Mouse (Mus musculus) forebrain, embryonic 16.5 days (tissue): ENCODE results near the gene Nr6a1. TPM values are rescaled to one million over a fixed set of nuclear protein-coding genes. Genes with fewer than 3 reads are reported as not detected.

Experiments
- ATAC-seq: fragments of 200-750 bp; cut with Nextera tagmentation; 2 replicates; pipeline ENCODE4 v1.8.0; 2017; ENCODE audit warnings: mild to moderate bottlenecking, moderate library complexity
- H3K27ac ChIP-seq: fragments of 300-500 bp; sonication (generic); 2 replicates; pipeline ENCODE4 v1.5.1; 2014; ENCODE audit warnings: low read length, control low read depth
- H3K27me3 ChIP-seq: fragments of 300-500 bp; sonication (generic); replicated peaks from 2 replicates; pipeline ENCODE4 v1.6.1; 2014; ENCODE audit warnings: low read length; ENCODE audit not compliant: control insufficient read depth, insufficient read depth
- H3K36me3 ChIP-seq: fragments of 300-500 bp; sonication (generic); 2 replicates; pipeline ENCODE4 v1.6.1; 2014; ENCODE audit not compliant: control insufficient read depth, insufficient read depth
- H3K4me1 ChIP-seq: fragments of 300-500 bp; sonication (generic); replicated peaks from 2 replicates; pipeline ENCODE4 v1.6.1; 2014; ENCODE audit warnings: low read length; ENCODE audit not compliant: control insufficient read depth, insufficient read depth
- H3K4me2 ChIP-seq: fragments of 300-500 bp; sonication (generic); 2 replicates; pipeline ENCODE4 v1.6.1; 2014; ENCODE audit warnings: mild to moderate bottlenecking, low read length, control low read depth
- H3K4me3 ChIP-seq: fragments of 300-500 bp; sonication (generic); replicated peaks from 2 replicates; pipeline ENCODE4 v1.5.1; 2014; ENCODE audit warnings: mild to moderate bottlenecking, low read length, control low read depth
- H3K9ac ChIP-seq: fragments of 300-500 bp; sonication (generic); replicated peaks from 2 replicates; pipeline ENCODE4 v1.6.1; 2014; ENCODE audit warnings: low read depth, low read length, control low read depth
- H3K9me3 ChIP-seq: fragments of 300-500 bp; sonication (generic); 2 replicates; pipeline ENCODE4 v1.6.1; 2016; ENCODE audit warnings: low read length; ENCODE audit not compliant: control insufficient read depth
- WGBS: fragments of 180-500 bp; shearing (Covaris S2); extraction: QIAGEN DNeasy Blood & Tissue Kit; methylation state at CpG from one replicate; pipeline ENCODE4 v1.1.7; 2014; 5-methylcytosine and 5-hydroxymethylcytosine counted together
- polyA plus RNA-seq: library from polyadenylated mRNA; unstranded; fragments of >200 nt; fragmentation: Nextera tagmentation; extraction: Ambion mirVana; gene quantifications from 2 replicates; pipeline ENCODE4 v1.2.1, GENCODE M21; 2015

The Nr6a1 gene
- polyA plus RNA-seq, 1 experiment from 2014 or later, result 1.1 TPM

DNA sequence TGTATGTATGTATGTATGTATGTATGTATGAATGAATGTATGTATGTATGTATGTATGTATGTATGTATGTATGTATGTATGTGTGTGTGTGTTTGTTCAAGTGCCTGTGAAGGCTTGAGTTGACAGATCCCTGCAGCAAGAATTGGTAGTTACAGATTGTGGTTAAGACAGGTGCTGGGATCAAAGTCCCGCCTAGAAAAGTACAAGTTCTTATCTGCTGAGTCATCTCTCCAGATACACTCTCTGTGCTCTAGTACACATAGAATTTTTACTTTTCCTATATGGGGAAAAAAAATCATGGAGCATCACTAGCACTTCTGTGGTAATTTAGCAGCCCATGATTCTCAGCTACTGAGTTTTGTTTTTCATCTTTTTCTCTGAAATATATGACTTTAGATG is 75.7 kb downstream of the Nr6a1 start:
- no peak overlapping the region for H3K27ac ChIP-seq
- WGBS, result 88% methylated on average over 1 of the region's 1 CpGs
- ATAC-seq, result no peak
- H3K9me3 ChIP-seq, result no peaks in the 10 kb centered on the region
- H3K36me3 ChIP-seq, result 0 out of 2 replicates have a peak, but pooled peaks cover 4% of the 10 kb centered on the region
- H3K27me3 ChIP-seq, result no peaks in the 10 kb centered on the region
- no peak overlapping the region for H3K4me3 ChIP-seq
- no peak overlapping the region for H3K9ac ChIP-seq
- H3K4me1 ChIP-seq, result no peaks in the 10 kb centered on the region
- H3K4me2 ChIP-seq, result no peak overlapping the region

DNA sequence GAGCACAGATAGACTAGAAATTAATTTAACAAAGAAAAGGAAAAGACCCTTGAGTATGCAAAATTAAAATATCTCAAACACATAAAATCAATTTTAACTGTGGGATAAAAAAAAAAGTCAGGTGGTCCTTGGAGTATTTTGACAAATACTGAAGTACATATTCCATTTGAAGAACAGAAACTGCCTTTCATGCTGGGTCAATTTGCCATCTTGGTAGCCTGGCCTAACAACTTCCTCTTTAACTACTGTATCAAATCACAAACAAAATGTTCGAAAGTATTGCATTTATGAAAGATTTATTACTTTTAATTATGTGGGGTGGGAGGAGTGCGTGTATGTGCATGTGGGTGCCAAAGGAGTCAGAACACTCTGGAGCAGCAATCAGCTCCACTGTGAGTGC is 81.2 kb downstream of the Nr6a1 start:
- Histone ChIP-seq H3K4me2 (no peak overlapping the region), H3K9me3 (no peaks in the 10 kb centered on the region), H3K27me3 (no peaks in the 10 kb centered on the region), H3K4me3 (no peak overlapping the region), H3K36me3 (no peaks in the 10 kb centered on the region), H3K4me1 (no peaks in the 10 kb centered on the region), H3K27ac (no peak overlapping the region), H3K9ac (no peak overlapping the region)
- WGBS, result 95% methylated on average over 2 of the region's 2 CpGs
- ATAC-seq, result no peak

DNA sequence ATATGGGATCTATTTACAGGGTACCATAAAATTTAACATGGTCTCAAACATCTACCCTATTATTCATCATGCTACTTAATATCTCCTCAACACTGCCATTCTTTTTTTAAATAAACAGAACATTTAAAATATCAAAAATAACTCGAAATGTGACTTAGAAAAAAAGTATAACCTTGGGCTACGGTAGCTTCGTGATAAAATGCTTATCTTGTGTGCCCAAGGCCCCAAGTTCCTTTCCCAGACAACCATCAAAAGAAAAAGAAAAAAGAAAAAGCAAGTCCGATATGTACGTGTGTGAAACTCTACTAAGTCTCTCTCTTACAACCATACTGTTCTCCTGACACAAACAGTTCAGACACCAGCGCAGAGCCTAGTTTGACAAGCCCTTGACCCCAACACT is 92.0 kb downstream of the Nr6a1 start:
- ATAC-seq, result no peak
- no peak overlapping the region for H3K4me3 ChIP-seq

DNA sequence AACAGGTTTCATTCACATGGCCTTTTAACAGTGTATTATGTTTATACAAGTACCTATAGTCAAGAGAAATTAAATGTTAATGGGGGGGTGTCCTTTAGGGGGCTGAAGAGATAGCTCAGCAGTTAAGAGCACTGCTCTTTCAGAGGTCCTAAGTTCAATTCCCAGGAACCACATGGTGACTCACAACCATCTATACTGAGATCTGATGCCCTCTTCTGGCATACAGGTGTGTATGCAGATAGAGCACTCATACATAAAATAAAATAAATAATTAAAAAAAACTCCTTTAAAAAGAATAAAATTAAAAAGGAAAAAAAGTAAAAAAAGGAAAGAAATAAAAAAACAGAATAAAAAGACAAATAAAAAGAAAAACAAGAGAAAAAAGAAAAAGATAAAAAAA is 95.5 kb downstream of the Nr6a1 start:
- Histone ChIP-seq H3K4me1 (no peaks in the 10 kb centered on the region), H3K4me2 (no peak overlapping the region), H3K4me3 (no peak overlapping the region), H3K27me3 (no peaks in the 10 kb centered on the region), H3K36me3 (no peaks in the 10 kb centered on the region), H3K9ac (no peak overlapping the region), H3K27ac (no peak overlapping the region), H3K9me3 (no peaks in the 10 kb centered on the region)
- ATAC-seq, result no peak

More for the DNA sequence above, 92.0 kb downstream of the Nr6a1 start:
- H3K36me3 ChIP-seq, result no peaks in the 10 kb centered on the region
- 94% methylated on average over 6 of the region's 6 CpGs for WGBS
- H3K27ac ChIP-seq, result no peak overlapping the region
- H3K9ac ChIP-seq, result no peak overlapping the region
- H3K4me2 ChIP-seq, result no peak overlapping the region
- no peaks in the 10 kb centered on the region for H3K9me3 ChIP-seq
- H3K27me3 ChIP-seq, result no peaks in the 10 kb centered on the region
- H3K4me1 ChIP-seq, result no peaks in the 10 kb centered on the region

DNA sequence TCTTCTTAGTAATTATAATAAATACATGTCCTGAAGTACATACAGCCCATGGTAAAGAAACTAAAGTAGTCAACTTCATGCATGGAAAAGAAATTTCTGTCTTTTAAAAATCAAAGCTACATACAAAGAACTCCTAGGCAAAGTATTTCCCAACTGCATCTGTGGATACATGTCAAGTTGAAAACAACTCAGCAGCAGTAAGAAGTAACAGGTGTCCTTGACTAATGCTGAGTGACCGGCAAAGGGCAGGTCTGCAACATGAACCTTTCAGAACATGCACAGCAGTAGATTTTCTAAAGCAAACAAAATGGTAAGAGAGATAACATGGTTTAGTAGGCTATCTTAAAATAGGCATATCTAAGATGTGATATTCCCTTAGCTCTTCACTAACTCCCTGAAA is 98.0 kb downstream of the Nr6a1 start:
- Histone ChIP-seq H3K36me3 (no peaks in the 10 kb centered on the region), H3K4me1 (peaks cover 6% of the 10 kb centered on the region; the same call in 1 of the 2 replicates), H3K9ac (no peak overlapping the region), H3K4me3 (no peak overlapping the region), H3K9me3 (no peaks in the 10 kb centered on the region), H3K27ac (no peak overlapping the region), H3K27me3 (no peaks in the 10 kb centered on the region), H3K4me2 (no peak overlapping the region)
- ATAC-seq, result no peak
- 93% methylated on average over 1 of the region's 1 CpGs for WGBS

DNA sequence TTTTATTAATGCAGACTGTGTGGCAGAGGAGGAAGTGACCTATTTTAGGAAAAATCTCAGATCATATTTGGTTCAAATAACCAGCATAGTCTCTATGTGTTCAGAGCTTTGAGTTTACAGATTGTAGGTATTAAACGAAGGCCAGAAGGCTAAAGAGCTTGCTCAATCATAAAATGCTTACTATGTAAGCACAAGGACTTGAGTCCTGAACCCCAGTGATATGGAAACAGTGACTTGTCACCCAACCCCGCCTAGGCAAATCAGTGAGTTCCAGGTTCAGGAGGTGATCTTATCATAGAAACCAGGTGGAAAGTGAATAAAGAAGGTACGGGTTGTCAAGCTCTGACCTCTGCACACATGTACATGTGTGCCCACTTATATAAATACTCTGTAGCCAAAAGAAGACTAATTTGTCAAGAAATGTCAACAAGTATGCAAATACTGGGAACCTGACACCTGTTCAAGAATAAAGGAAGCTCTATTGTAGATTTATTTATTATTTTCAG is 99.6 kb downstream of the Nr6a1 start:
- H3K9ac ChIP-seq, result no peak overlapping the region
- H3K4me2 ChIP-seq, result no peak overlapping the region
- H3K9me3 ChIP-seq, result no peaks in the 10 kb centered on the region
- no peak for ATAC-seq
- no peak overlapping the region for H3K4me3 ChIP-seq
- peaks cover 10% of the 10 kb centered on the region for H3K4me1 ChIP-seq
- H3K36me3 ChIP-seq, result no peaks in the 10 kb centered on the region
- H3K27ac ChIP-seq, result no peak overlapping the region
- H3K27me3 ChIP-seq, result no peaks in the 10 kb centered on the region
- 87% methylated on average over 3 of the region's 3 CpGs for WGBS

DNA sequence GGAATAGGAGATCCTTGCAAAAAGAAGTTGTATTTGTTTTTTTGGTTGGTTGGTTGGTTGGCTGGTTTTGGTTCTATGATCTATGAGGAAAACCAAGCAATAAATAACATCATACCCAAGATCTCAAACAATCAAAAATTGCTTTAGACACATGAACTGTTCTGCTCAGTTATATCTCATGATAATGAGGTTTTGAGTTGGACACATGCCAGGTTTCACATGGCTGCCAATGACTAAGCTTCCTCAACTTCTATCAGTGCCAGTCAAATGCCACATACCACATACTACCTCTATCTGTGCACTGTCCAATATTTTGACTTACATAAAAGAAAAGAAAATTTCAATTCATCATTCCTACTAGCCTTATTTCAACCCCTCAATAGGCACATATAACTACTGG is 101.3 kb downstream of the Nr6a1 start:
- no peak overlapping the region for H3K4me3 ChIP-seq
- H3K36me3 ChIP-seq, result no peaks in the 10 kb centered on the region
- no peak overlapping the region for H3K27ac ChIP-seq
- H3K9me3 ChIP-seq, result no peaks in the 10 kb centered on the region
- peaks cover 11% of the 10 kb centered on the region for H3K4me1 ChIP-seq
- no peak for ATAC-seq
- H3K27me3 ChIP-seq, result no peaks in the 10 kb centered on the region
- no peak overlapping the region for H3K9ac ChIP-seq
- no peak overlapping the region for H3K4me2 ChIP-seq

DNA sequence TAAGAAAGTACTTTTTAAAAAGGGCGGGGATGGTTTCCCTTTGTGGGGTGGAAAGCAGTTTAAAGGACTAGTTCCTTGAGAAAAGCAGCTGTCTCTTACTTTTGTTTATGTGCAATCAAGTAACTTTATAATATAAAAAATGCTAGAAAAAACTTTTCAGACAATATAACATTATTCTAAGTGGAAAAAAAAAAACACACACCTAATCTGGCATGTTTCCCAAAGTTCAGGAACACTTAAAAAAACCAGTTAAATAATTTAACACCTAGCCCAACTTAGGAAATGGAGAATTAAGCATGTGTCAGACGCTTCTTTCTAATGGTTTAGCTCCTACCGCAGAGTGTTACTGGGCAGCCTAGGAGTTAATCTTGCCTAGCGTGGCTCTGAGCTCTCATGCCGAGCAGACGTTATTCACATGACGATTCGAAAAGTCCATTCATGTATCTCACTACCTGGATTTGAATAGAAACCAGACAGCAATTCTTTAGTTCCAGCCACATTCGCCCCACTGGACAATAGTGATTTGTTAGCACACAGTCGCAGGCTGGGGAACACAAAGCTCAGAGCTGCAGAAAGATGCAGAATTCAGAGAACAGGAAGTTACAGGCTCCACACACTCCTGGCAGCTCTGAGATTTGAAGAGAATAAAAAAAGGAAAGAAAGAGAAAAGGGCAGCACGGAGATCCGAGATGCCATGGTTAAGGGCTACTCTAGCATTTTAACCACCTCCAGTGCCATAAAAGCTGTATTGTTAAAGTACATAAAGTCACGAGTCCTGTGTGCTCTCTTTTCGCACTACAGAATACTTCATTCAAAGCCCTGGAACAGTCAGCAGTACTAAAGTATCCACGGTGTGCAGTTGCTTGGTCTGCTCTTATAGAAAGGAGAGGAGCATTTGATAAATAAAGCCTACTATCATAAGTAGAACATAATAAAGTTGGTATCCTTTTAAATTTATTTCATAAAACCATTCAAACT is 102.4 kb downstream of the Nr6a1 start:
- peaks cover 11% of the 10 kb centered on the region for H3K4me1 ChIP-seq
- H3K4me2 ChIP-seq, result peak overlapping the region; percentile 73
- under 1% methylated on average over 15 of the region's 15 CpGs for WGBS
- H3K27me3 ChIP-seq, result no peaks in the 10 kb centered on the region
- H3K9ac ChIP-seq, result peak overlapping the region; percentile 64
- peak overlapping the region; percentile 84 for H3K27ac ChIP-seq
- no peaks in the 10 kb centered on the region for H3K9me3 ChIP-seq
- peak; percentile 51 for ATAC-seq
- peak overlapping the region; percentile 58 for H3K4me3 ChIP-seq
- no peaks in the 10 kb centered on the region for H3K36me3 ChIP-seq

DNA sequence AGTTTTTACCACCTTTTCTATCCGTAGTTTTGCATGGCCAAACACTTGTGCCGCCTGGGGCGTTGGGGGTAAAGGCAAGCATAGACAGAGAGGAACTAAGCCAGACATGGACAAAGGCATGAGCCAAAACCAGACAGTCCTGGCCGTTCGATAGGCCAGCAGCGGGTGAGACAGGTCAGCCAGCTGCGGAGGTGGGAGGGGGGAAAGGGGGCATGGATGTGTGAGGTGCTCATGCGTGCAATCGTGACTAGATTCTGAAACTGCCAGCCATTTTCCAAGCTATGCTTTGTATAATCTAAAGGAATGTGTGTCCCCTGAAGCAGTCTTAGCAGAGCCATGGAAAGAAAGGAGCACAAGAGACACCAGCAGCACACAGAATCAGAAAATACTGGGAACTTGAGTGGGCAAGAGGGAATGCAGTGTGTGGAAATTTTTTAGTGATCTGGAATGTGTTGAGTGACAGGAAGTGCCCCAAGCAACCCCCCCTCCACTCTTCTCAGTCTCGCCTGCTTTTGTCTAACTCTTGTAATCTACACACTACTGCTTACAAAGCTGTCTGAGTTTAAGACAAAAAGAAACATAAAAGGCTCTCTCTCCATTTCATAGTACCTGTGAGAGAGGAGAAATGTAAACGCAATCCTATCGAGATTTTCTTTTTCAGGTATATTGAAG is 103.4 kb downstream of the Nr6a1 start:
- under 1% methylated on average over 12 of the region's 12 CpGs for WGBS
- Histone ChIP-seq H3K27me3 (no peaks in the 10 kb centered on the region), H3K9ac (peak overlapping the region; percentile 76), H3K27ac (peak overlapping the region; percentile 95), H3K4me3 (peak overlapping the region; percentile 65), H3K4me1 (peaks cover 11% of the 10 kb centered on the region), H3K4me2 (peak overlapping the region; percentile 83), H3K36me3 (no peaks in the 10 kb centered on the region), H3K9me3 (no peaks in the 10 kb centered on the region)
- ATAC-seq, result peak; percentile 61
